Mouse (Mus musculus): ENCODE data around the gene Palld. TPM values are rescaled to one million over a fixed set of nuclear protein-coding genes. Genes with fewer than 3 reads are reported as not detected.

Palld gene
- polyA plus RNA-seq, 2 experiments from 2014 or later, result 0.79 to 0.89 TPM

DNA sequence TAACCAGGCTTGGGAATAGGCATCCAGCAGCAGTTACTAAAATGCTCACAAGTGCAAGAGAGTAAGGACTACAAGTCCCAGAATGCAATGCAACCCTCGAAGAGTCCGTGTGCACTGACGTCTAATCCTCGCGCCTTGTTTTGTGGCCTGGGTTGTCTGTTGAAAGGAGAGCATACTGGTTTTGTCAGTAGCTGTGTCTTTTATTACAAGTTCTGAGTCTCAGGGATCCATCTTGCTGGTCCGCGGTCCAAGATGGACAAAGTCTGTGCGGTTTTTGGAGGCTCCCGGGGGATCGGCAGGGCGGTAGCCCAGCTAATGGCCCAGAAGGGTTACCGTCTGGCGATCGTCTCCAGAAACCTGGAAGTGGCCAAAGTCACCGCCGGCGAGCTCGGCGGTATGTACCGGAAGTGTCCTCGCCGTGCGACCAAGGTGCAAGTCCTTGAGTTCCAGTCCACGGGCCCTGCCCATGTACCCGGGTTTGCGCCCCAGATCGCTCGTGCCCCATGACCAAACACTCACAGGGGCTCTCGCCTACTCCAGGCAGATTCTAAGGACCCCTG lies 414.8 kb downstream of the Palld start, which contains the start of gene Cbr4:
TSS of gene Cbr4 (plus strand) at position 138 of the 560 bp plus-strand sequence.
- peak; percentile 99 for ATAC-seq

DNA sequence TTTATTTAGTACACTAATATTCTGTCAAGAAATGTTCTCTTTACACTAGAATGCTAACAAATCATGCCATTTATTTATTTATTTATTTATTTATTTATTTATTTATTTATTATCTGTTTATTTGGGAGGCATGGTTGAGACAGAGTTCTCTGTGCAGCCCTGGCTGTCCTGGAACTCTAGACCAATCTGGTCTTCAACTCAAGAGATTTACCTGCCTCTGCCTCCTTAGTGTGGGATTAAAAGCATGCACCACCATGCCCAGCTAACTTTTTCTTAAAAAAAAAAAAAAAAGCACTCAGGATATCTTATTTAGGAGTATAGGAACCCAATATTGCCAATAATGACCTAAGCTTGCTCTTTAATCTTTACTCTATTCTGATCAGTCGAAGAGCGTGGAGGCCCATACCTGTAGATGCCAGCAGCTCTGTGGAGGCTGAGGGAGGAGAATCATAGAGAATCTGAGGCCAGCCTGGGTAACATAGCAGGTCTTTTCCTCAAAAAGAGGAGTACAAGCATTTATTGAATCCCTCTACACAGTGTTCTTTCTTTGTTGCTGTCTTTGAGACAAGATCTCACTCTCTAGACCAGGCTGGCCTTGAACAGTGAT lies 415.5 kb downstream of the Palld start:
- peak; percentile 27 for ATAC-seq

DNA sequence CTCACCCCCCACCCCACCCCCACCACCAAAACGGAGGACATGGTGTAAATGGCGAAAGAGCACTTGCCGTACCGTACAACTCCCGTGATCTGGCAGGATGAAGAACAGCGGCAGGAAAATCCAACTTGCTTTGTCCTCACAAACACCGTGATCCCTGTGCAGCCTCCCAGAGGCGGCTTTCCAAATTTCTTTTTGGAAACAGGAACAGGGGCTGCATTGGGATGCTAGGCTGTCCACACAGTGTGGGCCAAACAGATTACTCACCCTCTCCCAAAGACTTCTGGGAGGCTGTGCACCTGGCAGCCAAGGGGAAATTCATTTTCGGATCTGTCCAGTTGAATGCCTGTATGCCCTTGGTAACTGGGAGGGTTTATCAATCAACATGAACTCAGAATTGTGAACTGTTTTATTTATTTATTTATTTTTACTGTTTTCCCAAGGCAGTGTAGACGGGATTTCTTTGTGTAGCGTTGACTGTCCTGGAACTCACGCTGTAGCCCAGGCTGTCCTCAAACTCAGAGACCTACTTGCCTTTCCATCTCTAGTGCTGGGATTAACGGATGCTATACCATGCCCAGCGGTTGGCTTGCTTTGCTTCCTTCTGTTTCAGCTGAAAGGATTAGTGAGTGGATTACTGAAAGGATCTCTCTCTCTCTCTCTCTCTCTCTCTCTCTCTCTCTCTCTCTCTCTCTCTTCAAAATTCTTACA lies 422.1 kb downstream of the Palld start:
- ATAC-seq, result no peak

DNA sequence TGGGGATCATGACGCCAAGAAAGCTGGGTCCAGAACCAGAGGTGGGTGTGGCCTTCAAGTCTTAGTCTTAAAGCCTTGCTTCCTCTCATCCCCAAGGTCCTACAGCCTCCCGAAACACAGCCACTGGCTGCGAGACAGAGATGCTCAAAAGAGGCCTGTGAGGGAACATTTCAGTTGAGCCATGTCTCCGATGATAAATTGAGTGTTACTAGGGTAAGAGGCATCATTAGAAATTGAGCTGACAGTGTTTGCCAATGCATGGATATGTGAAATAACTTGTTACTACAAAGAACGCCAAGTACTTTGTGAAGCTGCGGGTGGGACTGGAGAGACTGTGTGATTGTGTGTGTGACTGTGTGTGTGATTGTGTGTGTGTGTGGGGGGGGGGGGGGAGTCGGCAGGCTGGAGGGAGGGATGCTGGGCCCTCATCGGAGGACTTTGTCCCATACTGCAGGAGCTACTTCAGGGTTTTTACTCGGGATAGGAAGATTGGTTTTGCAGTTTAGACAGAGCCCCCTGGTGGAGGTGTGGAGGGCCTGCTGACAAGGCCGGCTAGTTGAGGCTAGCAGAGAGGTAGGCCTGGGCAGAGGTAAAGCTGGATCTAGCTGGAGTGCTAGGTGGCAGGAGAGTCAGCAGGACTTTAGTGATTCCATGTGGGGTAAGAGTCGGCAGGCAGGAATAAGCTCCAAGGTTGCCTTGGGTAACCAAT lies 422.8 kb downstream of the Palld start:
- ATAC-seq, result peak; percentile 90

DNA sequence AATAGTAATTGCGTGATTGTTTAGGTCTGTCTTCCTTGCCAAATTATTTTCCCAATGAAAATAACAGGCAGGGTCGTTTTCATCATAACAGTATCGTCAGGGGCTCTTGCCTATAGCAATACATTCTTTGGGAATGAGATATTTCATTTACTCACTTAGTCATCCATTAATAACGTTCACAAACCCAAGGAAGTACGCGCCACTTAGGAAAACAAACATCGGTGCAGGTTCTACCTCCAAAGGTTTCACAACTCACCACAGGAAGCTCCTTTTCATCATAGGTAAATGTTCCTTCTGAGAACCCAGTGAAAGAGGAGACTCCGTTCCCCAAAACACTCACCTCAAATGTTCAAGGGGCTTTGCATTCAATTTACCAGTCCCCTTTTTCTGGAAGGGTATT lies 423.7 kb downstream of the Palld start:
- no peak for ATAC-seq

DNA sequence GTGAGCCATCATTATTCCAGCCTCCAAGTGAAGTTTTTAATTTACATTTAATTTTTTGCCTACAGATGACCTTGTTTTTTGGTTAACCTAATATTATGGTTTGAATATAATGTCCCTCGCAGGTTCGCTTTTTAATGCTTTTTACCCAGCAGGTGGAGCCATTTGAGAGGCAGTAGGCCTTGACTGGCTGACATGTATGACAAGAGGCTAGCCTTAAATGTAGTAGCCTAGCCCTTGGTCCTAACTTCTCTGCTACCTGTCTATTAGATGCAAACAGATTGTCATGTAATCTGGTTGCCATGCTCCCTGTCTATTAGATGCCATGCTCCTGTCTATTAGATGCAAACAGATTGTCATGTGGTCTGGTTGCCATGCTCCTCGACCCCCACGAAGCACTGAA lies 424.3 kb downstream of the Palld start:
- no peak for ATAC-seq

DNA sequence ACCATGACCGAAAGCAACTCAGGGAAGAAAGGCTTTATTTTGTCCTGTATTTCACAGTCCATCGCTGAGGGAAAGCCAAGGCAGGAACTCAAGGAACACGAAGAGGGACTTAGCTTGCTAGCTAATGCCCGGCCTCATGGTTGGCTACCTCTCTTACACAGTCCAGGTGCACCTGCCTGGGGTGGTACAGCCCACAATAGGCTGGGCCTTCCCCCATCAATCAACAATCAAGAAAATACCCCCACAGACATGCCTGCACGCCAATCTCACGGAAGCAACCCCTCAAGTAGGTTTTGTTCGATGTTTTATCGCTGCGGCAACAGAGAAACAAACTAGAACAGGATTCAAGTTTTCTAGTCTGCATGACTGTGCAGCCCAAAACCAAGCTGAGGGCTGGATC lies 426.3 kb downstream of the Palld start:
- ATAC-seq, result no peak

DNA sequence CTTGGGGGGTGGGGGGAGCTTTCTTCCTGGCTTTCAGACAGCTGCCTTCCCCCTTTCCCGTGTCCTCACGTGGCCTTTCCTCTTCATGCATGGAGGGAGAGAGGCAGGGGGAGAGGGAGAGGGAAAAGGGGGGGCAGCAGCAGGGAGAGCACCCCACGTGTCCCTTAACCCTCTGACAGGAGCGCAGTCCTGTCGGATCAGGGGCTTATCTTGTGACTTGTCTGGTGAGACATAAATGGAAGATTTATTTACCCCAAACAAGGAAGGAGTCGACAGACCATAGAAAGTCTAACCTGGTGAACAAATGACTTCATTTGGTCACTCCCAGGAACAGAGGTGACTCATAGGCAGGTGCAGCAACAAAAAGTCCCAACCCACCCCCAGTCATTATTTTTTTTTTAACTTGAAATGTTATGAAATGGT lies 427.2 kb downstream of the Palld start:
- no peak for ATAC-seq

DNA sequence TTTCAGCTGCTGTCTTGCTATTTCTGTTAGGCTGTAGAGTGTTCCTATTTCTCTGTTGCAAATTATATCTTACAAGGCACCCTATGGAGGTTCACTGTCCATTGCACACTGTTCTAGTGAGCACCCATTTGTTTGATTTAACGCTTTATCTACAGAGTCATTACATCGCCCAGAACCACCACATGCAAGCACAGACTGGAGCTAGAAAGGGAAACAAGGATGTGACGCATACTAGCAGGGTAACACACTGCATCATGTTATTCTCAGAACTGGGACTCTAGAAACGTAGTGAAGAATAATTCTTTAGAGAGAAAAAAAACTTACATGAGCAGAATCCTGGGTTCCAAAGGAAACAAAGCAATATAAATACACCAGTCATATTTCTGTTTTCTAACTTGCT lies 432.3 kb downstream of the Palld start:
- no peak for ATAC-seq

DNA sequence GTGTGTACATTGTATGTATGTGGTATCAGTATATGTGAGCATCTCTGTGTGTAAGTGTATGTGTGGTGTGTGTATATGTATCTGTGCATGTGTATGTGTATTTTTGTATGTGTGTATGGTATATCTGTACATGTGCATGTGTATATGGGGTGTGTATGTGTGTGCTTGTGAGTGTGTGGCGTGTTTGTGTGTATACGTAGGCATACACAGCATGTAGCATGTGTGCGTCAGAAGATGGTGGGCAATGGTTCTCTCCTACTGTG lies 435.0 kb downstream of the Palld start:
- ATAC-seq, result no peak

DNA sequence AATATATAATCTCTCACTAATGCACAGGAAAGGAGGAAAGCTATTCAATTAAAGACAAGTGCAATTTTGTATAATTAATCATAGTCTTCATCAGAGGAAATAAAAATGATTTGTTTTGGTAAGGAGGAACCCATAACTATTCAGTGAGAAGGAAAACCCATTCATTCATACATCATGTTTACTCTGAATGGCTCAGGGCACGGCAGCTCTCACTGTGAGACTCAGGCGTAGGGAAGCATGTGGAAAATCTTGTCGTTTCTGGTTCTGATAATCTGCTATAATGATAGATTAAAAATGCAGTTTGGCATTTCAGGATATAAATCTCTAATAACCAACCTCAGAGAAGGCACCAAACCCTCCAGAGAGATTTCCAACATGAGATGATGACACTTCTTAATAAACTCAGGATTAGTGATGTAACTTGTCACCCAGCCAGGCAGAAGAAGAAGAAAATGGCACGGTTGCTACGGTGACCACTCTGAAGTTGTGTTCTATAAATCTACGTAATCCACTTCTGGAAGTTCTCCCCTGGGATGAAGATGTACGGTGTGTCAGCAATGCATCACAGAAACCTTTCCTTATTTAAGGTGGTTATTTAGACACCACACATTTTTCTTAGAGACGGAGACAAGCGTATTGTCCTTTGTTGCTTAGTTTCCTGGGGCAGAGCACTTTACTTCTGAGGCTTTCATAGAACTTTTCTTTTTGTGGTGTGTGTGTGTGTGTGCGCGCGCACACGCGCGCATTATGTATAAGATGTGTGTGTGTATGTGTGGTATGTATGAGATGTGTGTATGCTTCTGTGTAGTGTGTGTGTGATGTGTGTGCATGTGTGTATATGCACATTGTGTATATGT lies 435.6 kb downstream of the Palld start:
- no peak for ATAC-seq

DNA sequence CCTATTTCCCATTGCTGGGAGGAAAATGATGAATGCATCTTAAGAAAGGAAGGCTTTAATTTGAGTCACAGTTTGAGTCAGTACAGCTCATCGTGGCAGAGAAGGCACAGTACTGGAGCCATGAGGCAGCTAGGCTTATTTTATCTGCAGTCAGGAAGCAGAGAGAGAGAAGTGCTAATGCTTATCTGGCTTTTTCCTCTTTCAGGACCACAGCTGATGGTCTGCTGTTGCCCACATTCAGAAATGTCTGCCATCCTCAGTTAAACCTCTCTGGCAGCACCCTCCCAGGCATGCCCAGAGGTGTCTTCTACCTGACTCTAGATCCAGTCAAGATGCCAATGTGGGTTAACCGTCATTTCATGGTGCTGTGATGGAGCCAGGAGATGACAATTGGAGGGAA lies 438.1 kb downstream of the Palld start:
- no peak for ATAC-seq

DNA sequence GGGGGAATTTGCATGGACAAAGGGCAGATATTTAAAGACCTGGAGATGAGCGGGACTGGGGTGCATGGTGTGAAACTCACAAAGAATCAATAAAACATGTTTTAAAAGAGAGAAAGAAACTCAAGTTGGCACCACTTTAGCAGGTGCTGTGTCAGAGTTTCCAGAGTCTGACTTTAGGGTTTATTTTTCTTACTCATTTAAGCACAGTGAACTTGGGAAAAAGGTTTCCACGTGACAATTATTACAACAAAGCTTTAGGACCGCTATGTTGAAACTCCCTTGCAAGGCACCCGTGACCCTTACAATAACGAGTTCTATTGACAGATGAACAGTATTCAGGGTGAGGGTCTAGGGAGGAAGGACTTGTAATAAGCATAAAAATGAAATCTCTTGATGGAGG lies 440.3 kb downstream of the Palld start:
- peak; percentile 54 for ATAC-seq

Other genes with a start within 250 kb of the Palld start
- gene Ddx60, start 25.4 kb upstream of the Palld start, polyA plus RNA-seq (2017; shearing (Covaris generic)), result 10 to 100 TPM; 53.0 to 57.9 TPM
- not detected for gene Anxa10, start 220.5 kb upstream of the Palld start, polyA plus RNA-seq (2017; shearing (Covaris generic))

Data from CD4-positive, CD25-positive, alpha-beta regulatory T cell, adult 4 months (primary cell).